ENCODE assay signal across 8 mouse cellular contexts in genomic region chr10:14048322-14048915, GRCm38 (mm10).
DNase-seq lines count a peak whose midpoint lies in the region; ATAC-seq and TF ChIP-seq lines count a peak whose summit lies in the region.

No protein-coding gene starts in this region.

- no peaks in the 10 kb centered on the region for H3K9me3 ChIP-seq in kidney, embryonic 16.5 days (ENCODE audit: low read length)
- no peaks in the 10 kb centered on the region for H3K9me3 ChIP-seq in lung, postnatal 0 days (ENCODE audit: low read length)

- no peak for ATAC-seq in kidney, embryonic 16.5 days (ENCODE audit: low FRiP score, low TSS enrichment)
- peak; percentile 38 for ATAC-seq in granulocyte monocyte progenitor cell, adult 5-6 weeks (replicated peaks; ENCODE audit: poor library complexity, severe bottlenecking)
- peak; percentile 72 for ATAC-seq in lung, postnatal 0 days

- no peaks in the 10 kb centered on the region for H3K36me3 ChIP-seq in kidney, embryonic 16.5 days (ENCODE audit: insufficient read depth, low read length)
- no peaks in the 10 kb centered on the region for H3K36me3 ChIP-seq in lung, postnatal 0 days (ENCODE audit: insufficient read depth, low read length)

- 53% methylated on average over 5 of the region's 5 CpGs for WGBS in kidney, embryonic 16.5 days
- WGBS in lung, postnatal 0 days = 34% methylated on average over 5 of the region's 5 CpGs

- no peak overlapping the region for H3K9ac ChIP-seq in kidney, embryonic 16.5 days (replicated peaks; ENCODE audit: low read length)
- H3K9ac ChIP-seq in lung, postnatal 0 days (replicated peaks; ENCODE audit: low read depth) = no peak overlapping the region

- peak; percentile 10; the same call in 1 of the 2 replicates for TF ChIP-seq CTCF in lung, postnatal 0 days (IDR thresholded peaks at IDR 0.05)

- DNase-seq in kidney, adult 8-10 months = no peak
- peak; percentile 65 for DNase-seq in adrenal gland, postnatal 14 days
- peak; percentile 74 for DNase-seq in lung, postnatal 0 days (ENCODE audit: low spot score)
- DNase-seq in left cerebral cortex, postnatal 4 days = no peak
- DNase-seq in layer of hippocampus, postnatal 36 days = no peak
- no peak for DNase-seq in ovary, postnatal 36 days (ENCODE audit: low spot score)

- H3K4me2 ChIP-seq in kidney, embryonic 16.5 days (replicated peaks; ENCODE audit: low read depth, low read length) = no peak overlapping the region
- no peak overlapping the region for H3K4me2 ChIP-seq in lung, postnatal 0 days (replicated peaks; ENCODE audit: low read depth, low read length)

- intact Hi-C loops in left cerebral cortex, postnatal 4 days (cut with DNase I) = no loop called here

- H3K4me3 ChIP-seq in kidney, embryonic 16.5 days (ENCODE audit: low read length) = no peak overlapping the region
- H3K4me3 ChIP-seq in lung, postnatal 0 days (ENCODE audit: low read depth, low read length) = no peak overlapping the region

- H3K4me1 ChIP-seq in kidney, embryonic 16.5 days (ENCODE audit: insufficient read depth, low read length) = peaks cover 39% of the 10 kb centered on the region
- H3K4me1 ChIP-seq in lung, postnatal 0 days (ENCODE audit: insufficient read depth, low read depth, low read length) = peaks cover 13% of the 10 kb centered on the region; the same call in 1 of the 2 replicates

- peak overlapping the region; percentile 47; the same call in 1 of the 2 replicates for H3K27ac ChIP-seq in kidney, embryonic 16.5 days (ENCODE audit: low read length)
- 0 out of 2 replicates have a peak overlapping the region, but pooled peaks have one; percentile 43 for H3K27ac ChIP-seq in lung, postnatal 0 days (ENCODE audit: low read length)

- no peak for TF ChIP-seq EP300 in lung, postnatal 0 days (IDR thresholded peaks at IDR 0.05)

- H3K27me3 ChIP-seq in kidney, embryonic 16.5 days (ENCODE audit: insufficient read depth, low read length) = no peaks in the 10 kb centered on the region
- no peaks in the 10 kb centered on the region for H3K27me3 ChIP-seq in lung, postnatal 0 days (replicated peaks; ENCODE audit: insufficient read depth, low read length)

Comparison
In these comparisons a context has a peak if more than half of its experiments do, and no peak if none do; other contexts are left out.
1. DNase-seq: peak in adrenal gland, postnatal 14 days (single experiment) and lung, postnatal 0 days (single experiment); none in kidney, adult 8-10 months (0 of 2), left cerebral cortex, postnatal 4 days (single experiment), layer of hippocampus, postnatal 36 days (0 of 2) and ovary, postnatal 36 days (single experiment).